Mouse (Mus musculus): ENCODE data around the gene Galnt7.

GRCm38 (mm10) chr8:57685803-57686202 is 33.0 kb upstream of the Galnt7 start:
- TF ChIP-seq CTCF (IDR thresholded peaks at IDR 0.05; ENCODE audit: low read depth) (no peak), EP300 (IDR thresholded peaks at IDR 0.05; ENCODE audit: low read depth) (no peak)
